Mouse (Mus musculus) heart, postnatal 0 days (tissue): ENCODE measurements around the gene Senp1.

ENCODE experiments used
- CTCF ChIP-seq: IDR thresholded peaks from 2 replicates; pipeline ENCODE4 v1.5.1; 2016; ENCODE audit warnings: antibody characterized with exemption, control low read depth, low read depth
- EP300 ChIP-seq: IDR thresholded peaks from 2 replicates; pipeline ENCODE4 v1.6.1; 2016; ENCODE audit warnings: antibody characterized with exemption, low read depth

GRCm38 (mm10) chr15:98114098-98114851, 20.7 kb upstream of the Senp1 start:
- TF ChIP-seq CTCF = no peak
- no peak for TF ChIP-seq EP300
